Mouse (Mus musculus) intestine, embryonic 15.5 days (tissue): Measurements from ENCODE around the gene Lrig1. TPM values are rescaled to one million over a fixed set of nuclear protein-coding genes. Genes with fewer than 3 reads are reported as not detected.

Experiments
- ATAC-seq: fragments of 200-750 bp; cut with Nextera tagmentation; 2 replicates; pipeline ENCODE4 v1.8.0; 2017; ENCODE audit warnings: moderate TSS enrichment, moderate library complexity
- H3K27ac ChIP-seq: fragments of 300-500 bp; sonication (generic); 2 replicates; pipeline ENCODE4 v1.5.1; 2015; ENCODE audit warnings: mild to moderate bottlenecking, inconsistent platforms
- H3K27me3 ChIP-seq: fragments of 300-500 bp; sonication (generic); replicated peaks from 2 replicates; pipeline ENCODE4 v1.6.1; 2015; ENCODE audit warnings: inconsistent platforms
- H3K36me3 ChIP-seq: fragments of 300-500 bp; sonication (generic); 2 replicates; pipeline ENCODE4 v1.6.1; 2015; ENCODE audit warnings: inconsistent platforms
- H3K4me1 ChIP-seq: fragments of 300-500 bp; sonication (generic); replicated peaks from 2 replicates; pipeline ENCODE4 v1.6.1; 2015; ENCODE audit warnings: inconsistent platforms
- H3K4me2 ChIP-seq: fragments of 300-500 bp; sonication (generic); replicated peaks from 2 replicates; pipeline ENCODE4 v1.6.1; 2015; ENCODE audit warnings: mild to moderate bottlenecking, inconsistent platforms
- H3K4me3 ChIP-seq: fragments of 300-500 bp; sonication (generic); replicated peaks from 2 replicates; pipeline ENCODE4 v1.5.1; 2015; ENCODE audit warnings: inconsistent platforms
- H3K9ac ChIP-seq: fragments of 300-500 bp; sonication (generic); 2 replicates; pipeline ENCODE4 v1.6.1; 2015; ENCODE audit warnings: inconsistent platforms
- H3K9me3 ChIP-seq: fragments of 300-500 bp; sonication (generic); 2 replicates; pipeline ENCODE4 v1.6.1; 2016; ENCODE audit warnings: inconsistent platforms
- WGBS: fragments of 180-500 bp; shearing (Covaris S2); methylation state at CpG from one replicate; pipeline ENCODE4 v1.1.7; 2015; 5-methylcytosine and 5-hydroxymethylcytosine counted together
- polyA plus RNA-seq: library from polyadenylated mRNA; unstranded; fragments of >200 nt; fragmentation: Nextera tagmentation; extraction: Ambion mirVana; gene quantifications from 2 replicates; pipeline ENCODE4 v1.2.1, GENCODE M21; 2015

The Lrig1 gene
- polyA plus RNA-seq, 1 experiment from 2014 or later, result 17.1 TPM

- Histone ChIP-seq H3K4me1 (peaks cover 13% of the 10 kb centered on the region; the same call in 1 of the 2 replicates), H3K4me3 (no peak overlapping the region), H3K27ac (no peak overlapping the region), H3K9ac (no peak overlapping the region), H3K36me3 (no peaks in the 10 kb centered on the region), H3K4me2 (no peak overlapping the region), H3K27me3 (no peaks in the 10 kb centered on the region), H3K9me3 (no peaks in the 10 kb centered on the region)
- no peak for ATAC-seq
- WGBS, result 48% methylated on average over 13 of the region's 13 CpGs
These were observed 15.1 kb upstream of the Lrig1 start for GRCm38 (mm10) chr6:94714815-94715644.

GRCm38 (mm10) chr6:94709832-94710231 is 9.9 kb upstream of the Lrig1 start:
- Histone ChIP-seq H3K36me3 (no peaks in the 10 kb centered on the region), H3K9ac (no peak overlapping the region), H3K27ac (no peak overlapping the region), H3K4me2 (no peak overlapping the region), H3K4me1 (no peaks in the 10 kb centered on the region), H3K9me3 (no peaks in the 10 kb centered on the region), H3K4me3 (no peak overlapping the region), H3K27me3 (no peaks in the 10 kb centered on the region)
- 37% methylated on average over 3 of the region's 3 CpGs for WGBS
- ATAC-seq, result peak; percentile 77

DNA sequence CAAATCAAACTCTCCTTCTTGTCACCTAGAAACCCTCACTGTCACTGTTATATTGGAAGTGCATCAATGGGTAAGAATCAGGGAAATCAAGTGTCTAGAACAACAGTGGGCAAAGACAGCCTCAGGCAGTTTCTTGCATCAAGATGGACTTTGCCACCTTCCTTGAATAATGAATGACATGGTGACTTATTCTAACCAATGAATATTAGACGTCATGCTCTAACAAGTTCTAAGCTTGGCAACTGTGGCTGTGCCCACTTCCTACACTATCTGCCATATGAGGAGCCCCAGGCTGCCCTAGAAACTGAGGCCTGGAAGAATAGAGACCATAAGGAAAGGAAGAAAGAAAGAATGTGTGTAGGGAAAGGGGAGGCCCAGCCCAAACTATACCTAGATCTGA is 9.2 kb upstream of the Lrig1 start:
- H3K4me3 ChIP-seq, result no peak overlapping the region
- H3K36me3 ChIP-seq, result no peaks in the 10 kb centered on the region
- H3K4me2 ChIP-seq, result no peak overlapping the region
- H3K27me3 ChIP-seq, result no peaks in the 10 kb centered on the region
- no peak overlapping the region for H3K9ac ChIP-seq
- WGBS, result 56% methylated on average over 1 of the region's 1 CpGs
- H3K4me1 ChIP-seq, result no peaks in the 10 kb centered on the region
- ATAC-seq, result peak; percentile 55; the same call in 1 of the 2 replicates
- H3K9me3 ChIP-seq, result no peaks in the 10 kb centered on the region
- no peak overlapping the region for H3K27ac ChIP-seq

- Histone ChIP-seq H3K36me3 (no peaks in the 10 kb centered on the region), H3K9ac (no peak overlapping the region), H3K27ac (no peak overlapping the region), H3K27me3 (no peaks in the 10 kb centered on the region), H3K4me2 (no peak overlapping the region), H3K9me3 (no peaks in the 10 kb centered on the region), H3K4me3 (no peak overlapping the region), H3K4me1 (no peaks in the 10 kb centered on the region)
- 67% methylated on average over 5 of the region's 5 CpGs for WGBS
- no peak for ATAC-seq
These were observed 7.3 kb upstream of the Lrig1 start for GRCm38 (mm10) chr6:94707254-94707653.

GRCm38 (mm10) chr6:94705931-94706330 is 6.0 kb upstream of the Lrig1 start:
- no peak overlapping the region for H3K4me3 ChIP-seq
- H3K4me2 ChIP-seq, result no peak overlapping the region
- H3K4me1 ChIP-seq, result peaks cover 5% of the 10 kb centered on the region
- H3K9ac ChIP-seq, result no peak overlapping the region
- H3K9me3 ChIP-seq, result no peaks in the 10 kb centered on the region
- WGBS, result 79% methylated on average over 1 of the region's 1 CpGs
- H3K27me3 ChIP-seq, result no peaks in the 10 kb centered on the region
- no peak for ATAC-seq
- H3K27ac ChIP-seq, result no peak overlapping the region
- H3K36me3 ChIP-seq, result no peaks in the 10 kb centered on the region

GRCm38 (mm10) chr6:94702993-94703392 is 3.0 kb upstream of the Lrig1 start:
- Histone ChIP-seq H3K4me3 (no peak overlapping the region), H3K4me2 (no peak overlapping the region), H3K4me1 (peaks cover 9% of the 10 kb centered on the region), H3K27me3 (no peaks in the 10 kb centered on the region), H3K27ac (no peak overlapping the region), H3K9me3 (no peaks in the 10 kb centered on the region), H3K36me3 (no peaks in the 10 kb centered on the region), H3K9ac (no peak overlapping the region)
- 78% methylated on average over 6 of the region's 6 CpGs for WGBS
- ATAC-seq, result no peak

DNA sequence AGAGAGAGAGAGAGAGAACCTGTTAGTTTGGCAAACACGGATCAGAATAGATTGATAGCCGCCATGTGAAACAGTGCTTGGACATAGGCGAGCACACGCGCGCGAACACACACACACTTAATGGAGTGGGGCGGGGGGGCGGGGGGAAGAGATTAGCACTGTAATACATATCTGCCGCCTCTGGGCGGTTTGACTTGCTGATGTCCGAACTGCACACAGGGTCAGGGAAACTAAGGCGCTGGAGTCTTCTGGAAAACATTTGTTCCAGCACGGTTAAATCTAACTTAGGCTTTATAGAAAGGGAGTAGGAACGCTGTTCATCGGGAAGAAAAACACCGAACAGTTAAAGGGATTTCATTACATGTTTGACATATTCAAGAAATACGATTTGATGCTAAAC is 1.1 kb upstream of the Lrig1 start:
- Histone ChIP-seq H3K4me3 (peak overlapping the region; percentile 88), H3K4me1 (peaks cover 23% of the 10 kb centered on the region), H3K27me3 (no peaks in the 10 kb centered on the region), H3K9me3 (no peaks in the 10 kb centered on the region), H3K27ac (peak overlapping the region; percentile 64), H3K9ac (0 out of 2 replicates have a peak overlapping the region, but pooled peaks have one; percentile 4), H3K36me3 (no peaks in the 10 kb centered on the region), H3K4me2 (peak overlapping the region; percentile 79)
- peak; percentile 29; the same call in 1 of the 2 replicates for ATAC-seq
- WGBS, result 2% methylated on average over 18 of the region's 18 CpGs

- Histone ChIP-seq H3K4me1 (peaks cover 27% of the 10 kb centered on the region), H3K27ac (peak overlapping the region; percentile 64), H3K9ac (no peak overlapping the region), H3K9me3 (no peaks in the 10 kb centered on the region), H3K4me3 (peak overlapping the region; percentile 88), H3K36me3 (no peaks in the 10 kb centered on the region), H3K27me3 (no peaks in the 10 kb centered on the region), H3K4me2 (peak overlapping the region; percentile 79)
- peak; percentile 57 for ATAC-seq
- WGBS, result under 1% methylated on average over 8 of the region's 8 CpGs
These were observed 654 bp upstream of the Lrig1 start for GRCm38 (mm10) chr6:94700612-94701011.

- peak overlapping the region; percentile 91 for H3K27ac ChIP-seq
- peak overlapping the region; percentile 88 for H3K4me3 ChIP-seq
- H3K9ac ChIP-seq, result peak overlapping the region; percentile 98
- peaks cover 37% of the 10 kb centered on the region for H3K4me1 ChIP-seq
- H3K36me3 ChIP-seq, result no peaks in the 10 kb centered on the region
- peak overlapping the region; percentile 79 for H3K4me2 ChIP-seq
- peak; percentile 50 for ATAC-seq
- WGBS, result under 1% methylated on average over 63 of the region's 95 CpGs
- H3K9me3 ChIP-seq, result no peaks in the 10 kb centered on the region
- no peaks in the 10 kb centered on the region for H3K27me3 ChIP-seq
These were observed 578 bp downstream of the Lrig1 start for GRCm38 (mm10) chr6:94699173-94699987.

DNA sequence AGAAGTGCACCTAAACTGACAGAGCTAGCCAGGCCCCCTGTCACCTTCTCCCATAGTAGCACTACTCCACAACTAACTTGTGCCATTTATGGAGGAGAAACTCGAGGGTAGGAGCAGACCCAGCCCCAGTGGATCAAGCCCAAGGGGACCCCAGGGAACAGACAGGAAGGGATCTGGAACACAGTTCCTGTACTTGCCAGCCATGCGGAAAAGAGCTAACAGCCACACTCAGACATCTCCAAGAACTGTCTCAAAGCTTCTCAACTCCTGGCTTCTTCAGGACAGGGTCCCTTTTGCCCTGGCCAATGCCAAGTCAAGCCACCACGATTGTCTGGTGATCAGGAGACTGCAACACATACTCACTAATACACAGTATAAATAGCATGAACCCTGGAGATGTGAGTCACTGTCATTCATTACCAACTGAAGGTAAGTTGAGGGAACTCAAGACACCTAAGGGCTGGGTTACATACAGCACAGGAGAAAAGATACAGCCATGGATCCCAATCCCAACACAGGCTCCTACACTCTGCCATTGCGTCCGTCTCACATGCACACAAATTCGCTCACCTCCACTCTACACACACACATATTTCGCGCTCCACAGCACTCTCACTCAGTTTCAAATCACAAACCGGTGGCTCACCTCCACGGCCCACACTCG is 1.3 kb downstream of the Lrig1 start:
- 3% methylated on average over 11 of the region's 11 CpGs for WGBS
- Histone ChIP-seq H3K4me3 (peak overlapping the region; percentile 88), H3K4me1 (peaks cover 43% of the 10 kb centered on the region), H3K27ac (peak overlapping the region; percentile 91), H3K4me2 (peak overlapping the region; percentile 79), H3K36me3 (no peaks in the 10 kb centered on the region), H3K9ac (peak overlapping the region; percentile 98), H3K9me3 (no peaks in the 10 kb centered on the region), H3K27me3 (no peaks in the 10 kb centered on the region)
- no peak for ATAC-seq

DNA sequence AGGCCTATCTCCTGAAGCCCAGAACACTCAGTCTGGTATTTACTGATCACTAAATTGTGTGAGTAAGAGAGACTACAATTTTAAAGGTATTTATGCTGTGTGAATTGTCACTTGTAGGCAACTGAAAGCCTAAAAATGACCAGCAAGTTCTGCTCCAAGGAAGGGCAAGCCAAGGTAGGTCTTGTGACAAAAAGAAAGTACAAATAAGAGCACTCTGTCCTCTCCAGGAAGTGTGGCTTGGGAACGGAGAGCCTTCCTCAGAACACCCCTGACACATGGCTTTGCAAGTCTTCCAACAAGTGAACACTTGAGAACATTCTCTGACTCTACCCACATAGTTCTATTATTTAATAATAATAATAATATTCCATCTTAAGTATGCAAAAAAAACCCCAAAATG is 2.5 kb downstream of the Lrig1 start:
- H3K4me3 ChIP-seq, result peak overlapping the region; percentile 88

More for the DNA sequence above, 2.5 kb downstream of the Lrig1 start:
- no peaks in the 10 kb centered on the region for H3K36me3 ChIP-seq
- H3K9me3 ChIP-seq, result no peaks in the 10 kb centered on the region
- H3K27ac ChIP-seq, result no peak overlapping the region
- H3K27me3 ChIP-seq, result no peaks in the 10 kb centered on the region
- H3K9ac ChIP-seq, result 0 out of 2 replicates have a peak overlapping the region, but pooled peaks have one; percentile 1
- no peak for ATAC-seq
- 33% methylated on average over 1 of the region's 1 CpGs for WGBS
- peaks cover 54% of the 10 kb centered on the region for H3K4me1 ChIP-seq
- H3K4me2 ChIP-seq, result peak overlapping the region; percentile 79
